Mouse (Mus musculus): ENCODE data around the gene Lmna.

The Lmna gene

DNA sequence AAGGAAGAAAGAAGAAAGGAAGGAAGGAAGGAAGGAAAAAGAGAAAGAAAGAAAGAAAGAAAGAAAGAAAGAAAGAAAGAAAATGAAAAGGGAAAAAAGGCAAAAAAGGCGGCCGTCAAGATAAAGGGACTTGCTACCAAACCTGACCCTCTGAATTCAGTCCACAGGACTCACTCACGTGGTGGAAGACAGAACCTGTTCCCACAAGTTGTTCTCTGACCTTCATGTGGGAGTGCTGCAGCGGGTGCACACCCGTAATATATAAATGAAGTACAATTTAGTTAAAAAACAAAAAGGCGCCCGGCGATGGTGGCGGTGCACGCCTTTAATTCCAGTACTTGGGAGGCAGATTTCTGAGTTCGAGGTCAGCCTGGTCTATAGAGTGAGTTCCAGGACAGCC is 18.9 kb upstream of the Lmna start:
- in situ Hi-C loops (cut with MboI; ENCODE audit: low pct_unique_long_range_greater_than_20kb in 1 of 2, low sequenced_read_pairs in 2 of 2, unreplicated experiment in 1 of 2) = loop anchor here (10.0 kb wide), 1 partner anchor 124 kb away; no protein-coding TSS in a partner anchor

DNA sequence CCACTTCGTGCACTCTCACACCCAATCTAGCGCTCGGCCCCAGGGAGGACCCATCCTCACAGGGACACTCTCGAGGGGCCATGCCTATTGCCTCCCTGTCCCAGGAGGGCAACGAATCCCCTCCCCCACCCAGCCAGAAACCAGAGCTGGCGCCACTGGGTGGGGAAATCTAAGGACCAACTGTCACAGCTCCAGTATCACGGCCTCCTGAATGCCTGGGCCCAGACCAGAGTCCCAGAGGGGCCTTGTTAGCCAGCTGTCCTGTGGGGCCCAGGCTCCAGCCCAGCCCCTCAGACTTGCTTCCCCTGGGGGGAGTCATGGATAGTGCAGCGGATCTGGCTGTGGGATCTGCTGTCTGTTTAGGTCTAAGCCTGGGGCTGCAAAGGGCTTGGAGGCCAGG is 17.8 kb upstream of the Lmna start:
- in situ Hi-C loops (cut with MboI; ENCODE audit: low pct_unique_long_range_greater_than_20kb in 1 of 2, low sequenced_read_pairs in 2 of 2, unreplicated experiment in 1 of 2) = loop anchor here (10.0 kb wide), 1 partner anchor 123 kb away; no protein-coding TSS in a partner anchor

DNA sequence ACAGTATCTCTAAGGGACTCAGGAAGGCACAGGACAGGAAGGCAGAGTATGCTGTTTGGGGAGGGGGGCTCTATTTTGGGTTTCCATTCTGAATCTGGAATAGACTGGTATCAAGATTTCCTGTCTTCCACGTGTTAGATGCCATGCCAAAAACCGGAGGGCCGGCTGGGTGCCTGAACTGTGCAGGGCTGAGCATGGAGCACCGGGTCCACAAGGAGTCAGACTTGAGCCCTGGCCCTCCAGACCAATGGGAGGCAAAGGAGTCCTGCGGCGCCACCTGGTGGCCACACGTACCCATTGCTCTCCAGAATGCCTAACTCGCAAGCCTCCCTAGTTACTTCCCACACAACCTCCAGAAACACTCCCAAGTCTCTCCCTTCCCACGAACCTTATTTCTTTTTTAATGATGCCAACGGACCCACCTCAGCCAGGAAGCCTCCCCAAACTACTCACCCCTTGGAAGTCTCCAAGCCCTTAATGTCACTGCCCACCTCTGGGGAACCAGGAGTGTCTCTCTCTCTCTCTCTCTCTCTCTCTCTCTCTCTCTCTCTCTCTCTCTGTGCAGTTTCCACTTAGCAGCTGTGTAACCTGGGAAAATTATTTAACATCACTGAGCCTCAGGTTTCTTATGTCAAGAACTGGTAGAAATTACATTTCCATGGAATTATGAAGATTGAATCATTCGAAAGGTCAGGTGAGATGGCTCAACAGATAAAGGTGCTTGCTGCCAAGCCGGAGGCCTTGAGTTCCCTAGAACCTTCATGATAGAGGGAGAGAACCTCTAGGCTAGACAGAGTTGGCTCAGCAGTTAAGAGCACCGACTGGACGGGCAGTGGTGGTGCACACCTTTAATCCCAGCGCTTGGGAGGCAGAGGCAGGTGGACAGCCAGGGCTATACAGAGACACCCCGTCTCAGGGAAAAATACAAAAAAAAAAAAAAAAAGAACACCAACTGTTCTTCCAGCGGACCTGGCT is 16.7 kb upstream of the Lmna start:
- in situ Hi-C loops (cut with MboI; ENCODE audit: low pct_unique_long_range_greater_than_20kb in 1 of 2, low sequenced_read_pairs in 2 of 2, unreplicated experiment in 1 of 2) = loop anchor here (10.0 kb wide), 1 partner anchor 122 kb away; no protein-coding TSS in a partner anchor

DNA sequence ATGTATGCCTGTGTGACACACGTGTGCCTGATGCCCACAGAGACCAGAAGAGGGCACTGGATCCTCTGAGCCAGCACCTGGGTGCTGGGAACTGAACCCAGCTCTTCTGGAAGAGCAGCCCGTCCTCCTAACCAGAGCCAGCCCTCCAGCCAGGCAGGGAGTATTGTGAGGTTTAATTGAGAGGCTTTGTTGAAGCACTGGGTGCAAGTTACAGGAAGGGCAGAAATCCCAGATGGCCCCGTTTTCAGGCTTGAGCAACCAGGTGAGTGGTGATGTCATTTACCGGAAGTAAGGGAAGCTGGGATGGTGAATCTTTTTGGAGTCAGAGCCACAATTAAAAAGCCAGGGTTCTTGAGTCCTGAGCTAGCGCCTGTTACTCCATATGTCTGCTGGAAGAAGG is 15.3 kb upstream of the Lmna start:
- in situ Hi-C loops (cut with MboI; ENCODE audit: low pct_unique_long_range_greater_than_20kb in 1 of 2, low sequenced_read_pairs in 2 of 2, unreplicated experiment in 1 of 2) = loop anchor here (10.0 kb wide), 1 partner anchor 120 kb away; no protein-coding TSS in a partner anchor

DNA sequence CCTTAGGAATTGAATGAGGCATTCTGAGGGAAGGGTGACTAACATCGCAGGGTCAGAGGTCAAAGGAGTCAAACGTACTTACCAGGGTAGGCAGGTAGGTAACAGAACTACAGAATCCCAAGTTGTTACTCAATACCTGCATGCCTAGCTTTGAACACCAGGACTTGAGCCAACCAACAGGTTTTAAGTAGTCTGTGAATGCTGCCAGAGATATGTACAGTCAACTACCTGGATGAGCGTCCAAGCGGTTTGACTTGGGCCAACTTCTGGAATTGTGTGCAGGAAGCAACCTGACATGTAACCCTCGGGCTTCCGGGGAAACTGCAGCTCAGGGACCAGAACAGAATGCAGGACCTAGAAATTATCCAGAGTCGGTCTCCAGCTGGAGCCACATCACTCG is 13.3 kb upstream of the Lmna start:
- in situ Hi-C loops (cut with MboI; ENCODE audit: low pct_unique_long_range_greater_than_20kb in 1 of 2, low sequenced_read_pairs in 2 of 2, unreplicated experiment in 1 of 2) = loop anchor here (5.0 to 10.0 kb wide), 2 partner anchors 41 to 118 kb away; no protein-coding TSS in a partner anchor

DNA sequence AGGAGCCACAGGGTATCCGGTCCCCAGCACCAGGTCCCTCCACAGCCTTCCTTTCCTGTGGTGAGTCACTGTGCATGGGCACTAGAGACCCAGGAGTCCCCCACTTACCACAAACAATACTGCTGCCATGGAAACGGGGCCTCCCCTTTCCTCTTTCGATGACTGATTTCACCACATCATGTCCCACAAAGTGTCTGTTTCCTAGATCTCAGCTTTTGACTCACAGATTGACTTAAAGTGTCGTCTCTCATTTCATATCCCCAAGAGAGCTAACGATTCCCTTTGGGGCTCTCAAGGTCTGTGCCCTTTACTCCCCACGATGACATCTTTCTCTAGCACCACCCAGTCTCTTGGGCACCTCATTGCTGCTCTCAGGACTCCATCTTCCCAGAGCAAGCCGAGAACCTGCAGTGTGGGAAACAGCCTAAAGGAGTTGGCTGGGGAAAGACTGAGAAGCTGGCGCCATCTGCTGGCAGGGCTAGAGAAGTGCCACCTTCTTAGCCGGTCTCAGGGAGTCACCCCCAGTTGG is 12.1 kb upstream of the Lmna start:
- in situ Hi-C loops (cut with MboI; ENCODE audit: low pct_unique_long_range_greater_than_20kb in 1 of 2, low sequenced_read_pairs in 2 of 2, unreplicated experiment in 1 of 2) = loop anchor here (5.0 to 10.0 kb wide), 2 partner anchors 40 to 117 kb away; no protein-coding TSS in a partner anchor

DNA sequence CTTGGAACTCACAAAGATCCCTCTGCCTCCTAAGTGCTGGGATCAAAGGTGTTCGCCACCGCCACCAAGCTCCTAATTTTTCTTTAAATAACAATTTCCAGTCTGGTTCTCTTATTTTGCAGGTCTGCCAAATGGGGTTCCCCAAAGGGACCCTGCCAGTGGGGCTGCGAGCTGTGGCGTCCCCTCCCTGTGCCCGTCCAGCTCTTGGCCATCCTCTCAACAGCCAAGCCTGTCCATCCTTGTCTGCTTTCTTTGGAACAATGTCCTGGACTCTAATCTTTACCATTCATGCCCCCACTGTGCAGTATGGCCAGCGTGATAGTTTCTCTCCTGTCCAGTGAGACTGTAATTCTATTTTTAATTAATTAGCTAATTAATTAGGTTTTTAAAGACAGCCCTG is 11.4 kb upstream of the Lmna start:
- in situ Hi-C loops (cut with MboI; ENCODE audit: low pct_unique_long_range_greater_than_20kb in 1 of 2, low sequenced_read_pairs in 2 of 2, unreplicated experiment in 1 of 2) = loop anchor here (5.0 to 10.0 kb wide), 2 partner anchors 39 to 116 kb away; no protein-coding TSS in a partner anchor

DNA sequence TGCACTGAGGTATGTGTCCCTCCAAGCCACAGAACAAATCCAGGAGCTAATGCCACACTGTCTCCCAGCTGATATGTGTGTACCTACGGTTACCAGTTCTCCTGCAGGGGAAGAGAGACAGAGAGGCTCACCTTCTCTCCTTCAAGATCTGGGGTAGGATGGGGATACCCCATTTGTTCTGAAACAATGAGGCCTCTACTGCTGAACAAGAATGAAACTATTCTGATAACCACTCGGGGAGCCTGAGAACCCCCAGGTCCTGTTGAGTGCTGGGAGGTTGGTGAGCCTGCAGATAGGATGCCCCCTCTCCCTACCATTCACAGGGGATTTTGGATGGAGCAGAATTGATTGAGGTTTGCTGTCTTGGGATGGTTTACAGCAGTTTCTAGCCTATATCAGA is 10.3 kb upstream of the Lmna start:
- in situ Hi-C loops (cut with MboI; ENCODE audit: low pct_unique_long_range_greater_than_20kb in 1 of 2, low sequenced_read_pairs in 2 of 2, unreplicated experiment in 1 of 2) = loop anchor here (5.0 to 10.0 kb wide), 2 partner anchors 38 to 115 kb away; no protein-coding TSS in a partner anchor

DNA sequence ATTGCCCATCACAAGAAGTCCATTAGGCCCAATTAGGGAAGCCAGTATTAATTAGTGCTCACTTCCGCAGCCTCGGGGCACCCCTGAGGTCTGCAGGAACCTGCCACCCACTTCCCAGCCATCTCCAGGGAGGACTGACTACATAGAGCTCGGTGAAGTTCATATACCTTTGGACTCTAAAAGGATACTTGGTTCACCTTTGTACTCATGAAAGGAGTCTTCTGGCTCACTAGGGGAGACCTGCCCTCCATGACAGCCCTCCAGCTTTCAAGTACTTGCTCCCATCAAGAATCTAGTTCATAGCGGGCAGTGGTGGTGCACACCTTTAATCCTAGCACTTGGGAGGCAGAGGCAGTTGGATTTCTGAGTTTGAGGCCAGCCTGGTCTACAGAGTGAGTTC is 8.7 kb upstream of the Lmna start:
- in situ Hi-C loops (cut with MboI; ENCODE audit: low pct_unique_long_range_greater_than_20kb in 1 of 2, low sequenced_read_pairs in 2 of 2, unreplicated experiment in 1 of 2) = no loop called here

DNA sequence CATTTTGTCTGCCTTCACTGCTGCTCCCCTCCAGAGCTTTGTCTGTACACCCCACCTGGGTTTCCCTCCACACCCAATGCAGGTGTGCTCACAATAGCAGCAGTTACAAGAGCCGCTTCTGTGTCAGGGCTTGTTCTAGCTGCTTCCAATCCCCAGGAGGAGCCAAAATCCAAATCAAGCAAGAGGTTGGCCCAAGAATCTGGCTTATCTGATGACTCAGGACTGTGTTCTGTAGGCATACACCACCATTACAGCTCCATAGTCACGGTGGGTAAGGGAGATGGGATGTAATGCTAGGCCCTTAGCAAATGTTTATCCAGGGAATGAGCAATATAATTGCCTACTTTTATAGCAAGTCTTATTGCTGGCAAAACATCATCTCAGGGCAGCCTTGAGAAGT is 6.7 kb upstream of the Lmna start:
- in situ Hi-C loops (cut with MboI; ENCODE audit: low pct_unique_long_range_greater_than_20kb in 1 of 2, low sequenced_read_pairs in 2 of 2, unreplicated experiment in 1 of 2) = no loop called here

DNA sequence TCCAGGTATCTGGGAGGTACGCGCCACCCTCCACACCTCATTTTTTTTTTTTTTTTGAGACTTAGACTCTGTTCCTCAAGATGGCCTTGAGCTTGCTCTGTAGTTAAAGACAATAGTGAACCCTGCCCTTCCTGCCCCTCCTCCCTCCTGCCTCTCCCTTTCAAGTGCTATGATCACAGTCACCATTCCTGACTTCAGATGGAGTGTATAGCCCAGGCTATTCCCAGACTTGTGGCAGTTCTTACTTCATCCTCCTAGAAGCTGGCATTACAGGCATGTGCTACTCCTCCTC is 5.3 kb upstream of the Lmna start:
- in situ Hi-C loops (cut with MboI; ENCODE audit: low pct_unique_long_range_greater_than_20kb in 1 of 2, low sequenced_read_pairs in 2 of 2, unreplicated experiment in 1 of 2) = no loop called here

DNA sequence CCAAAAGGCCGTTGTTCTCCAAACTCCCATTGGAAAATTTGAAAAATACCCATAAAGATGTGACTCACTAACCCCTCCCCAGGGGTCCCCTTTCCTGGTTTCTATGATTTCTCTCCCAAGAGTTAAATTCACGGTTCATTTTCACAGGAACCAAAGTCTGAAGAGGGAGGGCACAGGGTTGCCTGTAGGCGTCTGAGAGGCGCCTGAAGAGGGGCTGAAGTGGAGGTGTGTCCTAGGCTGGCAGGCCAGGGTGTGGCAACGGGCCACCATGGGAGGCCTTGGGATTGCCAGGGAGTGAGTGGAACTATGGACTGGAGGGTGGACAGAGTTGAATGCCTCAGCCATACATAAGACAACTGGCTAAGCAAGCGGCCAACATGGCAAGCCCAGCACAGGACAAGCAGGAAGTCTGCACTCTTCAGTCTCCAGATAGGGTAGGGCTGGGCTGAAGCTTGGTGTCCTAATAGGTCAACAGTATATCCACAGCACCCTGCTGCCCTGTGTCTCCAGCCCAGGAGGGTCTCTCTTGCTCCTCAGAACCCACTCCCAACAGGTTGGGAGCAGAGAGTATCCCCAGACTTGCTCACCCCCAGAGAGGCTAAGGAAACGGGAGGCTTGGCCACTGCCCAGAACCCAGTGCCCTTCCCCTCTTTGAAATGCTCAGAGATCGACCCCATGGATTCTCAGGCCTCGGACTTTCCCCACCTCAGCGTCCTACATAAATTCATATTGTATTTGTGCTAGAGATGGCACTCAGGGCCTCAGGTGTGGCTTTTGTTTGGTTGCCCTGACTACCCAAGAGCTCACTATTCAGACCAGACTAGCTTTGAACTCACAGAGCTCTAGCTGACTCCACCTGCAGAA is 4.7 kb upstream of the Lmna start:
- in situ Hi-C loops (cut with MboI; ENCODE audit: low pct_unique_long_range_greater_than_20kb in 1 of 2, low sequenced_read_pairs in 2 of 2, unreplicated experiment in 1 of 2) = no loop called here

DNA sequence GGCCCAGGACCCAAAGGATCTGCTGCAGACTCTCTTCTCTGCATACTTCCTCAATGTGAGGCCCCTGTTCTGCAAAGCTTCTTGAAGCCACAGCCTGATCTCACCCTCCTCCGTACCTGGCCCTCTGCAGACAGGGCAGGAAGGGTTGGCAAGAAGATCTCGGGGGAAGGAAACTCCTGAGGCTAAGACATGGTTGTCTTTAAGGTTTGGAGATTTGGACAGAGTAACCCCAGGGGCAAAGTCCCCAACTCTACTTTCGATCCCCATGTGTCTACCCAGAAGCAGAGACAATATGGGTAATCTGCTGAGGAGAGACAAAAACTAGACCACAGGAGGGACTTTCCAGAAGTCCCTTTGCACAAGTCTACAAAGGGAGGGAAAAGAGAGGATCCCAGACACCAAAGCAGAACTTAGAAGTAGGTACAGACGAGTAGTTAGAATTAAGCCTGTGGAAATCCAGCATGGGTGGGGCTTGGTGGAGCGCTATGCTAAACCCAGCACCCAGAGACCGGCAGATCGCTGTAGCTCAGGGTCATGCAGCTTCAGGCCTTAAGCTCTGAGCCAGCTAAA is 3.9 kb upstream of the Lmna start:
- in situ Hi-C loops (cut with MboI; ENCODE audit: low pct_unique_long_range_greater_than_20kb in 1 of 2, low sequenced_read_pairs in 2 of 2, unreplicated experiment in 1 of 2) = no loop called here

DNA sequence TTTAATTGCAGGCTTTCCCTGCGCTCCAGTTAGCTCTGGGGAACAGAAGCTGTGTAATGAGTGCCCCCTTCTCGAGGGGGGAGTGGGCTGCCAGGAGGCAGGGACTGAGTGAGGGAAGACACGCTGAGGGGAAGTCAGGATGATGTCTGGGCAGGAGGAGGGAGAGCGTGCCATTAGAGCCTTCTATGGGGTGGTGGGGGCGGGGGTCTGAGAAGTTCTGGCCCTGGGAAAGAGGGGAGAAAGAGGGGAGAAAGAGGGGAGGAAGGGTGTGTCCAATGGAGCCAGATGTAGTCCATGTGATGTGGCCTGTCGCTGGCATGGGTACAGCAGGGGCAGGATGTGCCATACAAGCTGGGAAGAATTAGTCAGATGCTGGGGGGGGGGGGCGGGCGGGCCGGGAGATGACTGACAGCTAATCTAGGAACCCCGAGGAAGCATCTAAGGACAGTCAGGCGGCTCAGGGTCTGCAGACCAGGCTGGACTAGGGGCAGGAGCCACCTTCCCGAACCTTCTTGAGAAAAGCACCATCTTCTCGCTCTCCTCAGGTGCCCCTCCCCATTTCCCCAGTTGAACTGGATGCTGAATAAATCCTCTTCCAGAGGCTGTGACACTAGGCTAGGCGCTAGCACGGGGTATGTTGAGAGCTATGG is 3.3 kb upstream of the Lmna start:
- in situ Hi-C loops (cut with MboI; ENCODE audit: low pct_unique_long_range_greater_than_20kb in 1 of 2, low sequenced_read_pairs in 2 of 2, unreplicated experiment in 1 of 2) = no loop called here

DNA sequence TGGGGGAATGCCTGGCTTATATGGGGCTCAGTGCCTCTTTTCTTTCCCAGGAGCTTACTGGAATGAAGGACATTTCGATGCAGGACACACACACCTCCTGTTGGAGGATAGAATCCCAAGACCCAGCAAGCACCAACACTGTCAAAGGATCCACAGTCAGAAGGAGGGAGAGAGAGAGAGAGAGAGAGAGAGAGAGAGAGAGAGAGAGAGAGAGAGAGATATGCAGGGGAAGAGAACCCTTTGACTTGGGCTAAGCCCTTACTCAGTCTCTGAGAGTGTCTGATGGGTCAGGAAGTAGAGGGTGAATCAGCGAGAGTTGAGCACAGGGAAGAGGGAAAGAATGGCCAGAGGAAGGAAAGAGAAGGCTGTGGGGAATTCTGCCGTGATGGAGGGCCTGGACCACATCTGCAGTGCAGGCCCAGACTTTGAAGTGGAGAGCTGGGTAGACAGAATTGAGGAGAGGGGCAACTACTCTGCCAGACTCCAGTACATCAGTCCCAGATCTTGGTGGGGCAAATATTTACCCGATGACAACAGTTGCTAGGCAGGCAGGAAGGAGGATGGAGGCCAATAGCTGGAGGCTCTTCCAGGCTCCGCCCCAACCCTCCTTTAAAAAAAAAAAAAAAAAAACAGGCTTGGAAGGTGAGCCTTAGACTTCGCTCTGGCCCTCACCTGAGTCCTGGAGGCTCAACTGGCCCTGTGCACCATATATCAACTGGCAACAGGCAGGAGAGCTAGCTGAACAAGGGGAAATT is 2.6 kb upstream of the Lmna start:
- in situ Hi-C loops (cut with MboI; ENCODE audit: low pct_unique_long_range_greater_than_20kb in 1 of 2, low sequenced_read_pairs in 2 of 2, unreplicated experiment in 1 of 2) = no loop called here

DNA sequence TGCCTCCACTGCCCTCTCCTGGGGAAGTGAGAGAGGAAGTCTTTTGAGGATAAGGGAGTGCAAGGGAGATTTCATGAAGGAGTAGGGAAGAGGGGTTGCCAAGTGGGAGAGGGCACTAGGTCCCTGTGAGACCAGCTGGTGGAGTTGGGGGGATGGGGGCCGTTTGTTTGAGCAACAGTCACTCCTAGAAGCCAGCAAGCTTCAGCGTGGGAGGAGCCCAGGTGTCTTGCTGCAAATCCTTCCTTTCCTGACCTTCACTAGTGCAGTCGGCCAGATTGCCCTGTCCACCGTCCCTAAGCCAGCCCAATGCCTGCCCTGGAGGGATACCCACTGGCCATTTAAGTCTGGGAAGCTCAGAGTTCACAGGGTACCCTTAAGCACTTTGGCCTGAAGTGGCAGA is 1.8 kb upstream of the Lmna start:
- in situ Hi-C loops (cut with MboI; ENCODE audit: low pct_unique_long_range_greater_than_20kb in 1 of 2, low sequenced_read_pairs in 2 of 2, unreplicated experiment in 1 of 2) = no loop called here

DNA sequence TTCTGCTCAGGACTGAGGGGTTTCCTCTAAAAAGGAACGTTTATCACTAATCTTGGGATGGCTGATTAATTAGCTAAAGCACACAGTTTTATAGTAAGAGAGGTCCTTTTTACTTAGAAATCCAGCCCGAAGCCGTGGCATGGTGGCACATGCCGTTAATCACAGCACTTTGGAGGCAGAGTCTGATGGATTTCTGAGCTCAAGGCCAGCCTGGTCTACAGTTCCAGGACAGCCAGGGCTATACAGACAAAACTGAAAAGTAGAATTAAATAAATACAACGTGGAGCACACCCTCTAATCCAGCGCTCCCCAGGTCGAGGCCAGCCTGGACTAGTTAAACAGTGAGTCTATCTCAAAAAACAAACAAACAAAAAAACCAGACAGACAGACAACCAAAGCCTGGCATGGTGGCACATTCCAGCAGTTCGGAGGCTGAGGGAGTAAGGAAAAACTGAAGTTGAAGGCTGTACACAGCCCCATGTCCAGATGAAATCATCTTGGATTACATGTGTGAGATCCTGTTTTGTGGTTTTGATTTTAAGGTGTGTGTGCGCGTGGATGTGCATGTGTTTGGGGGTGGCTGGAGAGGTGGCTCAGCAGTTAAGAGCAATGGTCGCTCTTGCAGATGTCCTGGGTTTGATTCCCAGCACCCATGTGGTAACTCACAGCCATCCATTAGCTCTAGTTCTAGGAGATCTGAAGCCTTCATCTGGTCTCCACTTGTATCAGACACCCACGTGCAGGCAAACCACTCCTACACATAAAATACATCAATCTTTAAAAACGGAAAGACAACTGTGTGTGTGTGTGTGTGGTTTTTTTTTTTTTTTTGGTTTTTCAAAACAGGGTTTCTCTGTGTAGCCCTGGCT is 899 bp upstream of the Lmna start:
- in situ Hi-C loops (cut with MboI; ENCODE audit: low pct_unique_long_range_greater_than_20kb in 1 of 2, low sequenced_read_pairs in 2 of 2, unreplicated experiment in 1 of 2) = no loop called here

All from mouse embryonic stem cell (cell line).